Mouse (Mus musculus) bone marrow, adult 2 months (tissue): ENCODE measurements around the gene Ddt.

Experiments
- CTCF ChIP-seq: fragments of 200-500 bp; IDR thresholded peaks from 2 replicates; pipeline ENCODE4 v1.5.1; 2011; ENCODE audit warnings: low read length, control low read depth; ENCODE audit not compliant: control insufficient read depth, insufficient read depth
- POLR2A ChIP-seq: fragments of 200-500 bp; IDR thresholded peaks from 2 replicates; pipeline ENCODE4 v1.6.1; 2011; ENCODE audit warnings: low read depth, mild to moderate bottlenecking, control low read depth, low read length, borderline replicate concordance; ENCODE audit not compliant: control insufficient read depth

- TF ChIP-seq CTCF (no peak), POLR2A (no peak)
Observed at GRCm38 (mm10) chr10:75766856-75767255, 6.4 kb downstream of the Ddt start.
